Mouse (Mus musculus) inflammation-experienced regulatory T-cells, adult 6 months (primary cell): ENCODE measurements at regions not wholly inside any gene's neighbourhood (a gene's known extent, or its start where the extent isn't known, plus 50 kb on each side); places are given as distances from the start of the nearest gene placed in this dataset.
"Not testable (repeated sequence)": the region's sequence is repeated elsewhere in the genome, so short reads cannot be mapped to it uniquely, and the experiment has no call there.

Experiments used
- ATAC-seq: one replicate; pipeline ENCODE4 v1.8.0; 2017

GRCm38 (mm10) chr8:26612153-26612552 is 365.0 kb upstream of the Zfp703 start:
- ATAC-seq: no peak

DNA sequence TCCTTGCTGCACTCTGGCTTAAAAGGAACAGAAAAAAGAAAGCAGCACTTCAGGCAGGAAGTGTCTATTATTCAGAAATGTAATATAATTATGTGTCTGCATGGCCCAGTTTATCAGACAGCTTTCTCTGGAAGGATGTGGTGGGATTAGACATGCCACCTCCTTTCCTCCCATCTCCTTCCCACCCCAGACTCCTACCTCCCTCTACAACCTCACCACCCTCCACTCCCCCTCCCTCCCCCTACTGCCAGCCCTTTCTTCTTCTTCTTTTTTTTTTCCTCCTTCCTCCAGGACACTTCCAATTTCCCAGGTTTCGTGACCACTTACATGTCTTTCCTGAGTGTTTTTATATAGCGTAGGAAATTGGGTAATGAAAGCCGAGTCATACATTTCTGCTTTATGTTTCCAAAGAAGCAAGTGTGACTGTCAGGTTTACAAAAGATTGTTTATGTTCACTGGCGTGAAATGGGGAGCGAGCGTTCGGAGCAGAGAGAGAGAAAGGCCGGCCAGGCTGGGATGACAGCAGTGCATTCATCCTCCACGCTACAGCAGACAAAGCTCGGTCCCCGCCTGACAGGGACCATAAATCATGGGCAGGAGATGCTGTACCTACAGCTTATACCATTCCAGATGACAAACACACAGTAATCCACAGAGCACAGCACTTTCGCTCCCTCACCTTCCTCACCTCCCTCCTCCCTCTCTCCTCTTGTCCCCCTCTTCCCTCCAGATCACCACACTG is 354.6 kb upstream of the Zfp703 start:
- no peak for ATAC-seq

DNA sequence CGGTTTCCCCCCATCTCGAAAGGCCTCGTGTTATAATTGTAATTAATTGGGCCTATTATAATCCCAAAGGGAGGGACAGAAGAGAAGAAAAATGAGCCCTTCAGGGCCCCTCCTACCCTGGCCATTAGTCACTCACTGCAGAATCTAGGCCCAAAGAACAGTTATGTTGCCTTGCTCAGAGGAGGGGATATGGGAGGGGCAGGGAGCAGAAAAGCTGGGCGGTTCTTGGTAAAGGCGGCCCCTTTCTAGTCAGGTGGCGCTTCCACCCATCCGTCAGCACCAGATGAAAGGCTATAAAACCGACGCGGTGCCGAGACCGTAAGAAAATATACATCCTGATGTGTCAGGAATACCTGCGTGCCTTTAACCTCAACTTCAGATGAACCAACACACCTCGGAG is 350.9 kb upstream of the Zfp703 start:
- no peak for ATAC-seq

- ATAC-seq: no peak
These were observed 350.5 kb upstream of the Zfp703 start for GRCm38 (mm10) chr8:26626651-26627077.

GRCm38 (mm10) chr8:26627191-26627891 is 349.8 kb upstream of the Zfp703 start:
- ATAC-seq: no peak

DNA sequence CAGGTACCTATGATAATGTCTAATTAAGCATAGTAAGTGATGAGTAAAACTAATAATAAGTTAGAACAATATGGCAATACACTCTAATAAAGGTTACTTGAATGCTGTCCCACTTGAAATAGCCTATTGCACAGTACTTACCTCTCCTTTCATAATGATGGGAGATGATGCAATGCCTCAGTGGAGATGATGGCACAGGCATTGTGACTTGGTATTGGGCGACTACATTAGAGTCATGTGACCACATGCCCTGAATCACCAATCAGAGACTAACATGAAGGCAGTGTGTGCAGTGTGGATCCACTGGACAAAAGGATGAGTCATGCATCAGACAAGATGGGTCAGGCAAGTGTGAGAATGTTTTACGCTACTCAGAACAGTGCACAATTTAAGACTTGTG is 346.6 kb upstream of the Zfp703 start:
- no peak for ATAC-seq

GRCm38 (mm10) chr8:26635701-26636100 is 341.4 kb upstream of the Zfp703 start:
- ATAC-seq: no peak

GRCm38 (mm10) chr8:26645375-26645774 is 331.8 kb upstream of the Zfp703 start:
- ATAC-seq: not testable (repeated sequence)

GRCm38 (mm10) chr8:26650287-26650686 is 326.8 kb upstream of the Zfp703 start:
- no peak for ATAC-seq

DNA sequence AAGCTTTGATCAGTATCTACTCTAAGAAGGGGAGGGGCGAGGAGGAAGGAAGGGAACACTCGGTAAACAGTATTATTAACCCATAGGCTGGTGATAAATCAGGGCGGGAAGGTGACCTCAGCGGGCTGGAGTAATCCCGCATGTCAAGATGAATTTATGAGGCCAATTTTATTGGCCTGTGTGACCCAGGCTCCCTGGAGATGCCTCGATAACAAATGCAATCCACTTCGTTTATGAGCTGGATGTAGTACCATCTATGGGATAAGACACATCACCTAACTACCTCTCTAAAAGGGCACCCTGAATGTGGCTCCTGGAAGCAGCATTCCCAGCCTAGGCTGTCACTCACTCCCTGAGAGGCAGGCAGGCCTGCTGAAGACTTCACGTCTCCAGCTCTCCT is 321.2 kb upstream of the Zfp703 start:
- ATAC-seq: no peak

DNA sequence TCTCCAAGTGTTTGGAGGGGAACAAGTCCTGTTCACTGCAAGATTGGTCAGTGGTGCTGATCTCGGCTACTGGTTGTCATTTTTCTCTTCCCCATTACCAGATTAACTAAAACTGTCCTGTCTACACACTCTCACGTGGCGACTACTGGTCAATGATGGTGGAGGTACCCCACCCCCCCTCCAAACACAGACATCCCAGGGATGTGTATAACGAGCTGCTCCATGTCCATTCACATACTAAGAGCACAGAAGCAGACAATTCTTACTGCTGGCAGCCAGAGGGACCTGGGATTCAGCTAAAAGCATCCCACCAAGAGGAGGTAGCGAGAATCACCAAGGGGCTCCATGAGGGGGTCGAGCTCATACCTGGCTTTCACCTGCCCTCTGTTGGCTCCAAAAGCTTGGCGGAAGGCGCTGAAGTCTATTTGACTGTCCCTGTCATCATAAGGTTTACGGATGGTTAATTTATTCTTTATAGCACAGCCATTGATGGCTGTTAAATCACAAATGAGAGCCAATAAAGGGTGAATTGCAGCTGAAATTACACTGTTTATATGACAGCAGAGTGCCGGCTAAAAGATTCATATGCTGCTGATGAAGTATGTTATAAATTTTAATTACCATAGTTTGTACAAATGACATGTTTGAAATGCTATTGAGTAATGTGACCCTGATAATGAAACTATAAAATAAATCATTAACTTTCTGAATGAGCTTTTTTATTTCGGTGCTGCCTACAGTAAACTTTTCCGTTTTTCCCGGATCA is 320.6 kb upstream of the Zfp703 start:
- no peak for ATAC-seq

GRCm38 (mm10) chr8:26659381-26659780 is 317.7 kb upstream of the Zfp703 start:
- ATAC-seq: no peak

- ATAC-seq: no peak
These were observed 307.6 kb upstream of the Zfp703 start for GRCm38 (mm10) chr8:26669541-26669940.

DNA sequence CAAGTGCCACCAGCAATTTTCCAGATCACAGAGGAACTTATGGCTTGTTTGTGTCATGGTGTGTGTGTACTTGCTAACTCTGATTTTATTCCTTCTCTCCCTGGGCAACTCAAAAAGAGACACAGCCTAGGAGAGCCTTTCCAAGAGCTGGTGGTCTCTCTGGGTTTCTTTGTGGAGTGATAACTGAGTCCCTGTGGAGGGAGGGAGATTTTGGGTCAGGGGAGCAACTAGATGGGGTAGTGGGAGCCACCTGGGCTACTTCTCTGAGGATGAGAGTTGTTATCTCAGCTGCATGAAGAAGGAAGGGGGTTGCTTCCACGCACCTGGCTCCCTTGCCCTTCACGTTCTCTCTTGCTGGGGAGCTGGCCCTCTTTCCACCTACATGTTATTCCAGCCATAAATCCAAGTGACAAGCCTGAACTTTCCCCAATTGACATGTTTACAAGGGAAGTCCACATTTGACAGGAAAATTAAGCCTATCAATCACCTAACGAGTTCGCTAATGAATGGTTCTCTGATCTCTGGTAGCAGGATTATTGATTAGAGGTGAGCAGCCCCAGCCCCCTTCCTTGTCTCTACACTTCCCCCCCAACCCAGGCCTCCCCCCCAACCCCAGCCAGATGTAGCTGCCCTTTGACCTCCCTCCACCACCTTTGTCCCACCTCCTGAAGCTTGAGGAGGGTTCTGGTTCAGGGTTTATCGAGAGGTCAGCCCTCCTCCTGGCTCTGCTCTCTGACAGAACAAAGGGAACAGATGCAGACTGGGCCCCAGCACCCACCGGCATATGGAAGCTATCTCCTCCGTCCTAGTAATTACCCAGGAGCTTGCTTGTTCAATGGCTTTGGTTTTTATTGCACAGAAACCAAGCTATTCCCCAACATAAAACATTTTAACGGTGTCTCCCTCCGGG is 304.4 kb upstream of the Zfp703 start:
- no peak for ATAC-seq

- no peak for ATAC-seq
These were observed 299.5 kb upstream of the Zfp703 start for GRCm38 (mm10) chr8:26677584-26678138.

DNA sequence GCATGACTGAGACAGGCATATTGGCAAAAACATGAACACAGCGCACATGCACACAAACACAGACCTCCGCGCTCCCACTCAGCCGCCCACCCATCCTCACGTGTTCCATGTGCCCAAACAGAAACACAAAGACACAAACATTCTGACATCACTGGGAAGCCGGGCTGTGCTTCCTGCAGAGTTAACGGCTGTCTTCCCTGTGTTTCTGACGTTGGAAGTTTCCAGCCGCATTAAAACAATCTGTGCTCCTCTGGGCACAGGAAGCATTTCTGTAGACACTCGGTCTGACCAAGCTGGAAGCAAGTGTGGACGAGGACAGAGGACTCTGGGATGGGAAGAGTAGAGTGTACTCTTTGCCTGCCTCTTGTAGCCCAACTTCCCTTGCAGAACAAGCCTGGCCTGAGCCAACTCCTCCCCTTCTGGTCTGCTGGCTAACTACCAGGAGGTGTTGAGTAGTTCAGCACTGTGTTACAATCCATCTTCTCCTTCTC is 296.2 kb upstream of the Zfp703 start:
- no peak for ATAC-seq

- no peak for ATAC-seq
These were observed 290.0 kb upstream of the Zfp703 start for GRCm38 (mm10) chr8:26687146-26687545.

DNA sequence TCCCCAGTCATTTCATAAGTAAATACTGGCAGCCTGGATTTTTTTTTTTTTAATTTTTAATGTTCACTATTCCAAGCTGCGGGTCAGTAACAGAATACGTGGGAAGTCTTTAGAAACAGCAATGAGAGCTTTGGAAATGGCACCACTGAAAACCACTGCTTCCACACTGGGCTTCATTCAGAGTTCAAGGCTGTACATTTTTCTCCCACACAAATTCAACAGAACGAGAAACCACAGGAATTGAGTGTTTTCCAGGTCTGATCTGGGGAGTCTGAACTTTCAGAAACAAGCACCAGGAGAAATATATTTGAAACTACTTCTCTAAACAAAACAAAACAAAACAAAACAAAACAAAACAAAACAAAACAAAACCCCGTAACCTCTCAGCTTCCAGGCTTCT is 289.1 kb upstream of the Zfp703 start:
- no peak for ATAC-seq

DNA sequence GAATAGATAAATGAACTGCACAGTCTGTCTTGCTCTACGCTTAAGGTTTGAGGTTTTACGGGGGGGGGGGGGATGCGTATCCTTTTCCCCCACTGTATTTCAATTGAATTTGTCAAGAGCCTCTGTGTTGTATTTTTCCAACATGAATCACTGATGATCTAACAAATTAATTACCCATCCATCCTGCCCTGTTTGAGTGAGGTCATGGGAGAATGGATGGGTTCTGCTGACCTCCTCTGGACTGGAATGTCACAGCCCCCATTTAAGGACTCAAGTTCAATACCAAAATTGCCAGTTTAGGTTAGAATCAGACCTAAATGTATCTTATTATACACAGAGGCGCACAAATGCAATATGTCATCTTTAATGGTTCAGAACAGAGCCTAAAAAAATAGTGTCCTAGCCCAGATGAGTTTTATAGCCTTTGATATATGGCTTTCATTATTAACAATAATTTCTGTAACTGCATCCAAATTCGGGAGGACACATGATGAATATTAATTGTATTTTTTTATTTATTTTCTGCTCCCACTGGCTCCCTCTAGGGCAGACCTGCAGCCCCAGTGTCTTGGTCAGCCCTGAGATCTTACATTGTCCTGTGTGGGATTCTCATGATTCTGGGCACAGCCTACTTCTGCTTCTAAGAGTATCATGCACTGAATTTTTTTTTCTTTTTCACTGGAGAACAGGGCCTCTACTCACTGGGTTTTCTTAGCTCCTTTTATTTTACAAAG is 288.2 kb upstream of the Zfp703 start:
- no peak for ATAC-seq

DNA sequence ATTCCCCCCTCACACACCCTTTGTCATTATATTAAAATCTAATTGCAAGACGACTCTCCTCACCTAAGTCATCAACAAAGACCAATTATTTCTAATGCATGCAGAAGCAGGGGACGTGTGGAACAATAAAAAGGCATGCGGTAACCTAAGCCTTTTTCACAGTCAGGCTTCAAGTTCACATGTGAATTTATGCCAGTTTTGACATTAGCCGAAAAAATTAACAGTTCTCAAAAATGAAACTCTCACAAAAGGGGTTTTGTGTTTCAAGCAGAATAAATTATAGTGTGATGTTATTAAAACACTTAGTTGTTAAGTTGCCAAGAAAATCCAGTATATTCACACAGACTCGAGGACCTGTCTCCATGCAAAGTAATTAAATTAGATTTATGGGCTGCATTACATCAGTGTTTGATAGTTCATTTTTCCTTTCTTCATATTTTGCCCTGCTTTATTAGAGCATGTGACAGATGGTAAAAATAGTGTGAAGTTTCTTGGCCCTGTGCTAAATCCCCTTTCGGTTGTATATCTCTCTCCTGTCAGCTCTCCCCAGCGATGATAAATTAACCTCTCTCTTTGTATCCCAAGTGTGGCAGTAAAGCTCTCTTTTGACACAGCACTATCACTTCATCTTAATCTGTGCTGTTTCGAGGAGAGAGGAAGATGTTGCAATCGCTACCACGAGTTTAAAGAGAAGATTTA is 287.5 kb upstream of the Zfp703 start:
- no peak for ATAC-seq
